Mouse (Mus musculus) liver, adult 2 months (tissue): ENCODE results near the gene Tmem19.

Experiments used
- CTCF ChIP-seq: fragments of 200-500 bp; IDR thresholded peaks from 2 replicates; pipeline ENCODE4 v1.5.1; 2011; ENCODE audit warnings: low read depth, low read length, control low read depth
- POLR2A ChIP-seq: fragments of 200-500 bp; IDR thresholded peaks from 2 replicates; pipeline ENCODE4 v1.6.1; 2011; ENCODE audit warnings: low read length, control low read depth; ENCODE audit not compliant: insufficient read depth; ENCODE audit errors: extremely low read depth

GRCm38 (mm10) chr10:115356106-115356505 lies 6.2 kb downstream of the Tmem19 start:
- TF ChIP-seq POLR2A: no peak
- TF ChIP-seq CTCF: no peak
